Mouse (Mus musculus) limb, embryonic 14.5 days (tissue): Measurements from ENCODE around the gene Cited2. TPM values are rescaled to one million over a fixed set of nuclear protein-coding genes. Genes with fewer than 3 reads are reported as not detected.

Experiments
- ATAC-seq: fragments of 200-750 bp; cut with Nextera tagmentation; 2 replicates; pipeline ENCODE4 v1.8.0; 2017; ENCODE audit warnings: low read depth, moderate number of reproducible peaks, moderate TSS enrichment; ENCODE audit not compliant: low FRiP score
- DNase-seq: peaks from one replicate; pipeline ENCODE4 v3.0.0-alpha.2; 2015; ENCODE audit warnings: low spot score
- H3K27ac ChIP-seq: fragments of 300-500 bp; sonication (generic); replicated peaks from 2 replicates; pipeline ENCODE4 v1.5.1; 2014; ENCODE audit warnings: low read depth, mild to moderate bottlenecking, low read length, moderate library complexity, mixed read lengths
- H3K27me3 ChIP-seq: fragments of 300-500 bp; sonication (generic); 2 replicates; pipeline ENCODE4 v1.6.1; 2014; ENCODE audit warnings: low read length, mixed read lengths; ENCODE audit not compliant: control insufficient read depth, insufficient read depth
- H3K36me3 ChIP-seq: fragments of 300-500 bp; sonication (generic); 2 replicates; pipeline ENCODE4 v1.6.1; 2014; ENCODE audit warnings: mild to moderate bottlenecking, low read length, moderate library complexity, mixed read lengths; ENCODE audit not compliant: control insufficient read depth, insufficient read depth
- H3K4me1 ChIP-seq: fragments of 300-500 bp; sonication (generic); 2 replicates; pipeline ENCODE4 v1.6.1; 2014; ENCODE audit warnings: antibody characterized with exemption, low read length, mixed read lengths; ENCODE audit not compliant: control insufficient read depth, insufficient read depth
- H3K4me2 ChIP-seq: fragments of 300-500 bp; sonication (generic); replicated peaks from 2 replicates; pipeline ENCODE4 v1.6.1; 2014; ENCODE audit warnings: low read depth, mild to moderate bottlenecking, low read length, moderate library complexity; ENCODE audit not compliant: severe bottlenecking
- H3K4me3 ChIP-seq: fragments of 300-500 bp; sonication (generic); replicated peaks from 2 replicates; pipeline ENCODE4 v1.5.1; 2014; ENCODE audit warnings: low read length
- H3K9ac ChIP-seq: fragments of 300-500 bp; sonication (generic); 2 replicates; pipeline ENCODE4 v1.6.1; 2014; ENCODE audit warnings: mild to moderate bottlenecking, low read depth, low read length, moderate library complexity; ENCODE audit not compliant: severe bottlenecking
- H3K9me3 ChIP-seq: fragments of 300-500 bp; sonication (generic); 2 replicates; pipeline ENCODE4 v1.6.1; 2016; ENCODE audit warnings: low read length; ENCODE audit not compliant: control insufficient read depth
- POLR2A ChIP-seq: fragments of 200-500 bp; IDR thresholded peaks from 2 replicates; pipeline ENCODE4 v1.8.0; 2012; ENCODE audit warnings: inconsistent platforms, mild to moderate bottlenecking, moderate library complexity, borderline replicate concordance; ENCODE audit not compliant: insufficient read depth, insufficient read length; ENCODE audit errors: extremely low read depth
- WGBS: fragments of 180-500 bp; shearing (Covaris S2); extraction: QIAGEN DNeasy Blood & Tissue Kit; methylation state at CpG from one replicate; pipeline ENCODE4 v1.1.7; 2014; 5-methylcytosine and 5-hydroxymethylcytosine counted together
- polyA plus RNA-seq, 2 experiments: library from polyadenylated mRNA; depleted of rRNA in 1 of 2; stranded (reverse) in 1 of 2; unstranded in 1 of 2; fragments of >200 nt; fragmentation: Nextera tagmentation in 1 of 2; extraction: Ambion mirVana in 1 of 2; gene quantifications; 2 replicates each; pipeline versions ENCODE4 v1.2.1 to v1.2.3; 2012 to 2014

Gene Cited2
- polyA plus RNA-seq, 2 experiments = 44.7 to 55.7 TPM

DNA sequence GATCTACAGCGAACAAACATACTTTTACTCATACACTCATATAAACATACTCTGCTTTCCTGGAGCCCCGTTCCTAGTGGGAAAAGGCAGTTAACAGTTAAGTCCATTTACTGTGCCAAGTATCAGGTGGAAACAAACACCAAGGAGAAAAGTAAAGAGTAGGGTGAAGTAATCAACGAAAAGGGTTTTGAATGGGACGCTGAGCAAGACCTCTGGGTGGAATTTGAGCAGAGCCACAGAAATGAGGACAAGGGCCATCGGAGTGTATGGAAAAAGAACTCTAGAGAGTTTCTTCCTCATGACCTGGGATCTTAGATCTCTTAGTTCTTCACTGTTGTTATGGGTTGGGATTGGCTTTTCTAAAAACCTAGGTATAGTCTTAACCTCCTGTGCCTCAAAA lies 3.4 kb upstream of the Cited2 start:
- Histone ChIP-seq H3K36me3 (no peaks in the 10 kb centered on the region), H3K27me3 (no peaks in the 10 kb centered on the region), H3K4me3 (no peak overlapping the region), H3K9ac (no peak overlapping the region), H3K4me1 (no peaks in the 10 kb centered on the region), H3K4me2 (no peak overlapping the region), H3K9me3 (no peaks in the 10 kb centered on the region), H3K27ac (no peak overlapping the region)
- 92% methylated on average over 5 of the region's 5 CpGs for WGBS
- ATAC-seq = no peak
- DNase-seq = no peak
- no peak for TF ChIP-seq POLR2A

DNA sequence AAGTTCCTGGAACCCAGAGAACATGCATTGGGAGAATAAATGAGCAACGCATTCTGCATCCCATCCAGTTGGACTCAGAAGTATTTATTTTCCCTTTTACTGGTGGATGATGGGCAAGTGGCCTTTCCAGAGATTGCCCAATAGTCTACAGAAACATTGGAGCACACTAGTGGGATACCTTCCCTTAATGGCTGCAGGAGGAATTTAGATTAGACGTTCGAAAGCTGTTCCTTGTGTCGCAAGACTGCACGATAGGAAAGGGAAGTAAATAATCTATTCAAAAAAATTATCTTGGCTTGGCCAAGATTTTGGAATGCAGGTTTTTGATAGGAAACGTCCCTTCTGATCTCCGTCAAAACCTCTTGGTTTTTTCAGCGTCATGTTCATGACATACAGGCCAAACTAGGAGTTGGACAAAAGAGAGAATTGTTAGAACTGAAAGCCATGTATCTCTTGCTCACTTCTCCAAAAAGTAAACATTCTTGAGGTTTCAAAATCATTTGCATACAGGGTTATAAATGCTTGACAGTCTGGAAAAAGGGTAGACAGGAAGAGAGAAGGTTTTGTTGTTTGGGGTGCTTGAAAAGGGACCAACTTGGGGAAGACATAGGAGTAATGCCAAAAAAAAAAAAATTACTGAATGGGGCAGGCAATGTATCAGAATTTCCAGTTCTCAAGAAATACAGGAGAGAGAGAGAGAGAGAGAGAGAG lies 2.0 kb upstream of the Cited2 start:
- Histone ChIP-seq H3K4me3 (peak overlapping the region; percentile 61), H3K36me3 (no peaks in the 10 kb centered on the region), H3K4me2 (peak overlapping the region; percentile 71), H3K4me1 (peaks cover 3% of the 10 kb centered on the region; the same call in 1 of the 2 replicates), H3K9ac (no peak overlapping the region), H3K9me3 (no peaks in the 10 kb centered on the region), H3K27ac (no peak overlapping the region), H3K27me3 (no peaks in the 10 kb centered on the region)
- no peak for TF ChIP-seq POLR2A
- no peak for DNase-seq
- 85% methylated on average over 8 of the region's 8 CpGs for WGBS
- no peak for ATAC-seq

DNA sequence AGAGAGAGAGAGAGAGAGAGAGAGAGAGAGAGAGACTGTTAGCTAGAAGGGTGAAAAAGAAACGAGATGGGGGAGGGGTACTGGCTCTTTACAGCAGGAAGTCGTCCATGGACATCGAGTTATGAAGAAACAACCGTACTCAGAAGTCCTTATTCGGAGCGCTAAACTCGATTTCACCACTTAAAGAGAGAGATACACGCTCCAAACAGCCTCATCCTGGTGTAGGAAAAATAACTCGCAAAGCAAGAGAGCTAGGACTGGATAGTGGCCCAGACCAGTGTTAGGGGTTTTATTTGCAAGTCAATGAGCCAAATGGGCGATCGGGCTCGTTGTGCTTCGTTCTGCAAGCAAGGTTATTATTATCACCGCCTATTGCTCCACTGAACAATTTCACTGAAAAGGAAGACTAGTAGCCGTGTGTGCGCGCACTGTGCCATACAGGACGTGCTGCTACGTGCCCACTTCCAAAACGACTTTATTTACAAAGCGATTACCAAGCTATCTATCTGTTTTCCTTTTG lies 1.4 kb upstream of the Cited2 start:
- Histone ChIP-seq H3K4me1 (peaks cover 9% of the 10 kb centered on the region; the same call in 1 of the 2 replicates), H3K4me3 (peak overlapping the region; percentile 61), H3K27me3 (no peaks in the 10 kb centered on the region), H3K4me2 (peak overlapping the region; percentile 71), H3K27ac (peak overlapping the region; percentile 97), H3K9ac (peak overlapping the region; percentile 81), H3K36me3 (no peaks in the 10 kb centered on the region), H3K9me3 (no peaks in the 10 kb centered on the region)
- 1% methylated on average over 21 of the region's 21 CpGs for WGBS
- no peak for ATAC-seq
- TF ChIP-seq POLR2A = no peak
- DNase-seq = peak; percentile 52

DNA sequence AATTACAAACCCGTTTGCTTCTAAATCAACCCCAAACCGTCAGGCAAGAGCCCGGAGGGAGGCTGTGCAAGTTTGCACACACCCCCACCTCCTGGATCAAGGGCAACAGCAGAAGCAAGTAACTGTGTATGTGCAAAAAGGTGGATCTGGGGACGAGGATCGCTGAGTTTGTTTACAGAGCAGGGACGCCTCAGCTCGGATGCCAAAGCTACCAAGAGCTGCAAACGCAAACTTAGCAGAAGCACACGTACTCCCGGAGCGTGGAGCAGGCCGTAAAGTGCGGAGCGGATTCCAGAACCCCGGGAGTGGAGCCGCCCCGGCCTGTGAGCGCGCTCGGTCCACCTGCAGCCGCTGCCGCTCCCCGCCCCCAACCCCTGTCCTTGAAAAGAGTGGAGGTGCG lies 860 bp upstream of the Cited2 start:
- ATAC-seq (peak; percentile 75), DNase-seq (peak; percentile 93)
- peak overlapping the region; percentile 61 for H3K4me3 ChIP-seq
- no peaks in the 10 kb centered on the region for H3K9me3 ChIP-seq
- H3K4me1 ChIP-seq = peaks cover 9% of the 10 kb centered on the region; the same call in 1 of the 2 replicates
- no peaks in the 10 kb centered on the region for H3K36me3 ChIP-seq
- 0 out of 2 replicates have a peak, but pooled peaks have one; percentile 35 for TF ChIP-seq POLR2A
- H3K27ac ChIP-seq = peak overlapping the region; percentile 97
- peak overlapping the region; percentile 71 for H3K4me2 ChIP-seq
- peak overlapping the region; percentile 81 for H3K9ac ChIP-seq
- WGBS = 2% methylated on average over 24 of the region's 24 CpGs
- H3K27me3 ChIP-seq = no peaks in the 10 kb centered on the region

DNA sequence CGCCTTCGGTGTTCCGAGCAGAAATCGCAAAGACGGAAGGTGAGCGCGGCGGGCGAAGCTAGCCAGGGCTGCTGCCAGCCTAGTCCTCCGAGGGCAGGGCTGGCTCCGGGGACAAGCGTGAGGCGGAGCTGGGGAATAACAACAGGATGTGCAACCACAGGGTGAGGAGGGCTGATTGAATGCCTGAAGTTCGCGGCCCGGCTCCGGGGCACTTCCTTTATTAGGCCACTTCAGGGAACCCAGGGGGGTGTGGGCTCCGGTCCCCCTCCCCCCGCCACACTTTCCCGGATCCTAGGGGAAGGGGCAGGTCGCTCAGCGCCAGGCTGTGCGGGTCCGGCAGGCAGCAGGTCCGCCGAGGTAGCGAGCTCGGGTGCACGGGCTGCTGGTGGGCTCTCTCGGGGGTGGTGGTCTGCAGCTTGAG lies 413 bp downstream of the Cited2 start:
- peak overlapping the region; percentile 97 for H3K27ac ChIP-seq
- H3K9me3 ChIP-seq = no peaks in the 10 kb centered on the region
- H3K4me1 ChIP-seq = peaks cover 14% of the 10 kb centered on the region; the same call in 1 of the 2 replicates
- ATAC-seq = peak; percentile 19; the same call in 1 of the 2 replicates
- H3K4me3 ChIP-seq = peak overlapping the region; percentile 61
- peak; percentile 55 for DNase-seq
- peak overlapping the region; percentile 59 for H3K4me2 ChIP-seq
- no peaks in the 10 kb centered on the region for H3K27me3 ChIP-seq
- no peaks in the 10 kb centered on the region for H3K36me3 ChIP-seq
- peak overlapping the region; percentile 81 for H3K9ac ChIP-seq
- 0% methylated on average over 26 of the region's 30 CpGs for WGBS
- no peak for TF ChIP-seq POLR2A
